Mouse (Mus musculus) heart, postnatal 10 days (tissue): ENCODE measurements around the gene Polr3a. TPM values are rescaled to one million over a fixed set of nuclear protein-coding genes. Genes with fewer than 3 reads are reported as not detected.
"Not testable (repeated sequence)": the region's sequence is repeated elsewhere in the genome, so short reads cannot be mapped to it uniquely, and the experiment has no call there.

Source experiments
- DNase-seq, 2 experiments: peaks; one replicate each; pipeline ENCODE4 v3.0.0; 2021
- intact Hi-C: fragments of 180-260 bp; cut with DNase I; formaldehyde crosslinking; loops from one replicate; pipeline ENCODE4 v1.15.1; 2025
- total RNA-seq, 2 experiments: library from RNA; stranded (reverse); gene quantifications; 2 replicates each; pipeline ENCODE4 v1.2.3; 2021

The Polr3a gene
- total RNA-seq, 2 experiments from 2014 or later: 14.2 to 16.1 TPM

DNA sequence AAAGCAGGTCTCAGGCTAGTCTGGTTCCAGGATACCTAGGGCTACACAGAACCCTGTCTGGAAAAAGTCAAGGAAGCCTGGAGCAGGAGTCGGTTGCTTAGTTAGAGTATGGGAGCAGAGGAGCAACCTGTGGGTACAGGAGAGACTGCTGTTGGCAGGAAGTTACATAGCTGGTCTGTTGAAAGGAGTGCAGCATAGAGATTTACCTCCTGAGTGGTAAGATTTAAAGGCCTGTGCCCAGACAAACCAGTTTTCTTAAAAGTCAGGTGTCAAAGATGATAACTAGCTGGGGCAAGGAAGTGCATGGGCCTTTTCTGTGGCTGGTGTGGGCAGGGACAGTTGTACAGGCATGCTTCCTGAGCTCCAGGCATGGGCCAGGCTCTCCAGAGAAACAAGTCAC is 10.6 kb upstream of the Polr3a start:
- intact Hi-C loops: loop anchor here (5.0 to 10.0 kb wide), 2 partner anchors 807 to 1150 kb away; no protein-coding TSS in a partner anchor
- no peak for DNase-seq

DNA sequence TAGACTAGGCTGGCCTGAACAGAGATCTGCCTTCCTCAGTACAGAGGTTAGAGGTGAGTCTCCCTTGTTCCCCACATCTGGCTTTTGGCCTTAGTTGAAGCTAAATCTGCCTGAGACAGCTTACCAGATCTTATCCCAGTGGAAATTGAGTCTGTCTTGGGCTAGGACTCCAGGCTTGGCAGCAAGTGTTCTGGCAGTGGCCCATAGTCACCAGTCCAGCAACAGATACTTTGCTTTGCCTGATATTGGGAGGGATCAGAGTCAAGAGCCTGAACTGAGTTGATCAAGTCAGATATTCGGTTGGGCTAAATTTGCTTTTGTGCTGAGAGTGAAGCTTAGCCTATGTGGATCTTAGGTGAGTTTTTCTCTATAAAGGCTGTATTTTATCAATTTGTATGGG is 9.6 kb upstream of the Polr3a start:
- intact Hi-C loops: loop anchor here (5.0 to 10.0 kb wide), 2 partner anchors 808 to 1151 kb away; no protein-coding TSS in a partner anchor
- DNase-seq: peak in 1 of 2 experiments; percentile 32

DNA sequence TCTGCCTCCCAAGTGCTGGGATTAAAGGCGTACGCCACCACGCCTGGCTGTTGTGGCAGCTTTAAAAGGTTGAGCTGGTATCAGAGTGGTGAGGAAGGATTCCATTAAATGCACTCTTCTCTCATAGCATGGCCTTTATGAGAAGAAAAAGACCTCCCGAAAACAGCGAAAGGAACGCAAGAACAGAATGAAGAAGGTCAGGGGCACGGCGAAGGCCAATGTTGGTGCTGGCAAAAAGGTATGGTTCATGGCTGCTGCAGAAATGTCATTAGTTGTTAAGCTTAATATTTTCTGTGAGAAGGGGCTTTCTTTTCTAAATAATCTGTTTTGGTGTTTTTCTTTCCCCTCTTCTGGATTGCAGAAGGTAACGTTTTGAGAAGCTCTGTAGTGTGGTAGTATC is 6.4 kb upstream of the Polr3a start:
- intact Hi-C loops: loop anchor here (10.0 kb wide), 1 partner anchor 812 kb away; no protein-coding TSS in a partner anchor
- no peak for DNase-seq

DNA sequence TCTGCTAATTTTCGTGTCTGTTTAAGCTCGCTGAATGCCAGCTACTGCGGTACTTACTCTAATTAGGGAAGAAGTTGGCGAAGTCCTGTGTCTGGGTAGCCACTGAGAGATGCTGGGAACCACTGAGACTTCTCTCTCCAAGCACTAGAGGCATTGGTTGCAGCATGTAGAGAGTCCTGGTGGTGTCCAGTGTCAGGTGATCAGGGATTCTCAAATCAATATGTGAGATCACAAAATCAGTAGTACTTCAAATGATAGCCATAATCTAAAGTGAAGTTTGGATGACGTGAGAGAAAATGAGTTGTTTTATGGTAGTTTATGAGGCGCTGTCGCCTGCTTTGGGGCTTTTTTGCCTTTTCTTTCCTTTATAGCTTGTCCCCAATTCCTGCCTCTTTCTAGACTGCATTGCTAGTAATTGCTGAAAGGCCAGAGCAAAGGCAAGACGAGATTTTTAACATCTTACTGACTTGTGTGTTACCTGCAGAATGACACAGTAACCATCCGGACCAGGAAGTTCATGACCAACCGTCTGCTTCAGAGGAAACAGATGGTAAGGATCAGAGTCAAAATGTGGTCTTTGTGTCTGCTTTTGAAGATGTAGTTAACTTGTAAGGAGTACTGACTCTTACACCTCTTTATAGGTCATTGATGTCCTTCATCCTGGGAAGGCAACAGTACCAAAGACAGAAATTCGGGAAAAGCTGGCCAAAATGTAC is 4.6 kb upstream of the Polr3a start:
- DNase-seq: no peak
- intact Hi-C loops: loop anchor here (10.0 kb wide), 1 partner anchor 813 kb away; no protein-coding TSS in a partner anchor

DNA sequence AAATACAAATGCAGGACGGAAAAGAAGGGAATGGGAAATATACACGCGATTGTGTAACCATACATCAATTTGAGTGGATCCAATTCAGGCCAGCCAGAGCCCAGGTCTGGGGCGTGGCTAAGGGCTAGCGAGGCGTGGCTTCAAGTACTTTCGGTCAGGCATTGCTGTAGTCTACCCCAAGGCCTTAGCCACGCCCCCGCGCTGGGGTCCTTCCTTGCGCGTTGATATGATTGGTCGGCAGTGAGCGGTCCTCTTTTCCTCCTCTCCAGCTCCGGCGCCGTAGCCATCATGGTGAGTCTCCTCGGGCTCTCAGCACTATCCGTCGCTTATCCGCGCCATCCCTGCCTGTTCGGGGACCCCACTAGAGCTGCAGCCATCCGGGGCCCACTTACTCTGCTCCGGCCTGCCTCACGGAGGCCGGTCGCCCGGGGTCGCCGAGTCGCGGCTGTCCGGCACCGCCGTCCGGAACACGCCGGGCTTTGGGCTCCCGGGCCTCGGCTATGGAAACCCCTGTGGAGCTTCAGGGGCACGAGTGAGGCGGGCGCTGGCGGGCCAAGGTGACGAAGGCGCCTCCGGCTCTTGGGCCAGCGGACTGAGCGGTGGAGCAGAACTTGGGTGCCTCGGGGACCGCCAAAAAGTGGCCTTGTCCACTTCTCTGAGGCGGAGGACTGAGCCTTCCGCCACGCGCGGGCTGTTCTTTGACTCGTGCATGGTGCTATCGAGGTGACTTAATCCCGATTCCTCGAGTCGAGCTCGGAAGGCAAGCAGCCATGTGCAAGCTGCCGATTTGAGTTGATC is 3.8 kb upstream of the Polr3a start:
- DNase-seq: peak; percentile 97 to 98
- intact Hi-C loops: loop anchor here (10.0 kb wide), 1 partner anchor 814 kb away; no protein-coding TSS in a partner anchor

DNA sequence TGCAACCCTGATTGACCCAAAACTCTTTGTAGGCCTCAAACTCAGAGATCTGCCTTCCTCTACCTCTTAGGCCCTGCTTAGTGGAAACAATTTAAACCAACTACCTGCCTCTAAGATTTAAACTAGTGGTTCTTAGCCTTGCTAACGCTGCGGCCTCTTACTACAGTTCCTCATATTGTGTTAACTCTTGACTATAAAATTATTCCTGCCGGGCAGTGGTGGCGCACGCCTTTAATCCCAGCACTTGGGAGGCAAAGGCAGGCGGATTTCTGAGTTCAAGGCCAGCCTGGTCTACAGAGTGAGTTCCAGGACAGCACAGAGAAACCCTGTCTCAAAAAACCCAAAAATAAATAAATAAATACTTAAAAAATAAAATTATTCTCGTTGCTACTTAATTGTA is 2.9 kb upstream of the Polr3a start:
- DNase-seq: not testable (repeated sequence)
- intact Hi-C loops: loop anchor here (10.0 kb wide), 1 partner anchor 815 kb away; no protein-coding TSS in a partner anchor

DNA sequence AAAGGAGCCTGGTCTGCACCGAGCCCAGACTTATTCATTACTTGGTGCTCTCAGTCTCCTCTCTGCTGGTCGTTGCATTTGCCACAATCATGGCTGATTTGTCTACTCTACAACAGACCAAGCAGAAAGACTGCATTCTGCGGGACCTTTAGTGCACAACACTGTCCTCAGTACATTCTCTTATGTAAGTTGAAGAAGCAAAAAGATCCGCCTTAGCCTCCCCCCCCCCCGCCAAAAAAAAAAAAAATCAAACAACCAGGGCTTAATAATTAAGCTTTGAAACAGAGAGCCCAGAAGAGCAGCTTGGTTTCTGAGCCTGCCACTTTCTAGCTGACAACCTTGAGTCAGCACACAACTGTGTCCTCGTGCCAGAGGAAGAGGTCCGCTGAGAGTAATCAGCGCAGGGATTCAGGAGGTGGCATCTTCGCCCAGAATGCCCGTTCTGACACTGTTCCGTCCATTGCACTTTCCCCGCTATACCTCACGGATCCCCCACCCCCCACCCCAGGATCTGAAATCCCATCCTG is 554 bp downstream of the Polr3a start:
- intact Hi-C loops: no loop called here
- DNase-seq: no peak

DNA sequence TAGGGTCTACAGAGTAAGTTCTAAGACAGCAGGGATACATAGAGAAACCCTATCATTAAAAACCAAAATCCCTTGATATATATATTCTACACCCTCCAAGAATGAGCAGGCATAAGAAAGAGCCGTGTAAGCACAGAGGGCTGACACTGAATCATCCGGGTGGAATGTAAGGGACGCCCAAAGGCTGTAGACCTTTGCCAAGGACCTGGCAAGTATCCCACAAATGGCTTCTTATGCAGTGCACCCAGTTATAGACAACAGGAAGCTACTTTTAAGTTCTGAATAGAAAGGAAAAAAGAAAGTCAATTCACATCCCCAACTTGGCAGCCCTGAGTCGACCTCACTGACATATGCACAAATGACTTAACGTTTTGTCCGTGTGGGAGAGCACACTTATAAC is 18.1 kb downstream of the Polr3a start:
- no peak for DNase-seq
- intact Hi-C loops: no loop called here

DNA sequence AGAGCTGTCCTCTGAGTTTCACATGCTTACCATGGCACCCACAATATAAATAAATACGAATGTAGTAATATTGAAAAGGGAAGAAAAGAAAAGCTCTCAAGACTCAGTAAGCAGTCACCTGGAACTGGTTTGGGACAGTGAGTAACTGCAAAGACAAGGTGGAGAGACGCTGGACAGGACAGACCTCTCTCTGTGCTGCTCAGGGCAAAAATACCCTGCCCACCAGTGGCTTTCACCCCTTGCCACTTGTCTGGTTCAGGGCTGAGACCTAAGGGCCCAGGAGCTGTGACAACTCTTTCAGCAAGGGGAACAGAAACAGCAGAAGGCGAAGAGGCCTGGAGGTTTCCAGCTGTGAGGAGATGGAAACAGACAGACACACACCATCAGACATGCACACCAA is 28.7 kb downstream of the Polr3a start:
- intact Hi-C loops: no loop called here
- DNase-seq: no peak

DNA sequence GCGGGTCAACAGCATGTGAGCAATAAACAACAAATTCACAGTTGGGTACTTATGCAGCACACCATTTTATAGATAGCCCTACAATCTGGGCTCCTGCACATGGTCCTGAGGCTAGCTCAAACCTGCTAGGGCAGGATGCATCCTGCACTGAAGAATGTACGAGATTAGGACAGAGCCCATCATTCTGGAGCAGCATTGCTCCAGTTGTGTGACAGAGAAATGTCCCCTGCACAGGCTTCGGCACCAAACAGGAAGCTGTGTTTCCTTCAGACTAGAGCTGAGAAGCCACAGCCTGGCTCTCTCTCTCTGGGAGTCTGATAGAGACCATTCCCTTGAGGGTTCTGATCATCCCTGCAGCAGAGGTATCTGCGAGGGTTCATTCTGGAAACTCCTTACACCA is 43.3 kb downstream of the Polr3a start:
- intact Hi-C loops: loop anchor here (5.0 kb wide), 1 partner anchor 56 kb away; no protein-coding TSS in a partner anchor
- not testable (repeated sequence) for DNase-seq

Other genes with a start within 250 kb of the Polr3a start
- 10 to 100 TPM; 17.0 to 19.1 TPM for gene Dlg5, start 241.1 kb downstream of the Polr3a start, total RNA-seq
- gene E330034G19Rik, start 193.8 kb downstream of the Polr3a start, total RNA-seq: not detected
- 1,000 to 10,000 TPM in 1 of 2 experiments, 100 to 1,000 TPM in 1; 985 to 1,065 TPM for gene Rps24, start 67 bp upstream of the Polr3a start, total RNA-seq